Mouse (Mus musculus): ENCODE data around the gene Errfi1. TPM values are rescaled to one million over a fixed set of nuclear protein-coding genes. Genes with fewer than 3 reads are reported as not detected.

Gene Errfi1
- total and polyA plus RNA-seq, 2 experiments: 259 to 661 TPM

DNA sequence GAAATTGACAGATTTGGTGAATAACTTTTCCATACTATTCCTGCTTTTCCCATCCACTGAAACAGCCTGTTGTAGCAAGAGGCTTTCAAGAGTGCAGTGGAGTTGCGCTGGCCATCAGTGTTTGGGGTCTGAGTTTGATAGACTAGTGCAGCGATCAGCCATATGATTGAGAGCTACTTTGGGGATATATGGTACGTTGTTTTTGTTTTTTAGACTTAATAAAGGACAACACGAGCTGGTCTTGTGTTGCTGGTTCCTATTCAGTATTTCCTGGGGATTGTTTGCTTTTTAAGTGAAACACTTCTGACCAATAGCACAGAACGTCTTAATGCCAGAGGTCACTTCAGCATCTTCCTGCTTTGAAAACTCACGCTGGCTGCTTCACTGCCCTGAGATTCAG lies 14.4 kb downstream of the Errfi1 start:
- H3K27ac ChIP-seq (replicated peaks; ENCODE audit: insufficient read depth, low read depth, low read length): no peak overlapping the region
- H3K4me1 ChIP-seq (ENCODE audit: control insufficient read depth, insufficient read depth, low read length): peaks cover 4% of the 10 kb centered on the region; the same call in 1 of the 2 replicates
- H3K27me3 ChIP-seq (ENCODE audit: control insufficient read depth, insufficient read depth, low read length): no peaks in the 10 kb centered on the region
- peaks cover 49% of the 10 kb centered on the region for H3K36me3 ChIP-seq (ENCODE audit: control insufficient read depth, insufficient read depth, low read length)
- DNase-seq (ENCODE audit: extremely low read depth, low read depth, low spot score): peak; percentile 80
- H3K9ac ChIP-seq (ENCODE audit: low read depth, low read length): no peak overlapping the region
- no peak for TF ChIP-seq POLR2A (IDR thresholded peaks at IDR 0.05; ENCODE audit: extremely low read depth, insufficient read depth, low read length)
- no peak for TF ChIP-seq CTCF (IDR thresholded peaks at IDR 0.05; ENCODE audit: low read depth, low read length)
- WGBS: 40% methylated on average over 6 of the region's 6 CpGs
- no peaks in the 10 kb centered on the region for H3K79me2 ChIP-seq (ENCODE audit: control insufficient read depth, insufficient read depth, low read length)
- H3K4me3 ChIP-seq (ENCODE audit: insufficient read depth, low read depth, low read length): no peak overlapping the region

DNA sequence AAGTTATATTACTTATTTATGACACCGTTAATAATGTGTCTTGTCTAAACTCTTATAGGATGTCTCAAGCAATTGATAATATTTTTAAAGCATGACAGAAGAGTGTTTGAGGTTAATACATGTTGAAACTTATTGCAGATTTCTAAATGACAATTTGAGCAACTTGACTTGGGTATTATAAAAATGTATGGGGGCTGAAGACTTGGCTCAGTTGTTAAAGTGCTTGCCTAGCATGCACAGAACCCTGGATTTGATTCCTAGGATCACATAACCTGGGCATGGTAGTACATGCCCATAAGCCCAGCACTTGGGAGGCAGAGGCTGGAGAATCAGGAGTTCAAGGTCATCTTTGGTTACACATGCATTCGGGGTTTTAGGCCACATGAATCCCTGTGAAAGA lies 15.1 kb downstream of the Errfi1 start:
- Histone ChIP-seq H3K27ac (replicated peaks; ENCODE audit: insufficient read depth, low read depth, low read length) (no peak overlapping the region), H3K79me2 (ENCODE audit: control insufficient read depth, insufficient read depth, low read length) (no peaks in the 10 kb centered on the region), H3K36me3 (ENCODE audit: control insufficient read depth, insufficient read depth, low read length) (peaks cover 44% of the 10 kb centered on the region), H3K4me3 (ENCODE audit: insufficient read depth, low read depth, low read length) (no peak overlapping the region), H3K9ac (ENCODE audit: low read depth, low read length) (no peak overlapping the region), H3K4me1 (ENCODE audit: control insufficient read depth, insufficient read depth, low read length) (peaks cover 4% of the 10 kb centered on the region; the same call in 1 of the 2 replicates), H3K27me3 (ENCODE audit: control insufficient read depth, insufficient read depth, low read length) (no peaks in the 10 kb centered on the region)
- TF ChIP-seq POLR2A (IDR thresholded peaks at IDR 0.05; ENCODE audit: extremely low read depth, insufficient read depth, low read length) (no peak), CTCF (IDR thresholded peaks at IDR 0.05; ENCODE audit: low read depth, low read length) (no peak)
- WGBS: 39% methylated on average over 2 of the region's 2 CpGs
- no peak for DNase-seq (ENCODE audit: extremely low read depth, low read depth, low spot score)

GRCm38 (mm10) chr4:150869276-150870197 lies 15.8 kb downstream of the Errfi1 start:
- no peak overlapping the region for H3K4me3 ChIP-seq (ENCODE audit: insufficient read depth, low read depth, low read length)
- H3K36me3 ChIP-seq (ENCODE audit: control insufficient read depth, insufficient read depth, low read length): peaks cover 37% of the 10 kb centered on the region
- no peak overlapping the region for H3K9ac ChIP-seq (ENCODE audit: low read depth, low read length)
- H3K27ac ChIP-seq (replicated peaks; ENCODE audit: insufficient read depth, low read depth, low read length): peak overlapping the region; percentile 14; the same call in 1 of the 2 replicates
- TF ChIP-seq POLR2A (IDR thresholded peaks at IDR 0.05; ENCODE audit: extremely low read depth, insufficient read depth, low read length) (no peak; the same call in 1 of the 2 replicates), CTCF (IDR thresholded peaks at IDR 0.05; ENCODE audit: low read depth, low read length) (peak; percentile 38; the same call in 1 of the 2 replicates)
- H3K79me2 ChIP-seq (ENCODE audit: control insufficient read depth, insufficient read depth, low read length): no peaks in the 10 kb centered on the region
- 0 out of 2 replicates have a peak, but pooled peaks cover under 1% of the 10 kb centered on the region for H3K4me1 ChIP-seq (ENCODE audit: control insufficient read depth, insufficient read depth, low read length)
- H3K27me3 ChIP-seq (ENCODE audit: control insufficient read depth, insufficient read depth, low read length): no peaks in the 10 kb centered on the region
- 12% methylated on average over 17 of the region's 17 CpGs for WGBS
- DNase-seq (ENCODE audit: extremely low read depth, low read depth, low spot score): peak; percentile 91

GRCm38 (mm10) chr4:150870963-150871391 lies 17.3 kb downstream of the Errfi1 start:
- DNase-seq (ENCODE audit: extremely low read depth, low read depth, low spot score): peak; percentile 98
- H3K36me3 ChIP-seq (ENCODE audit: control insufficient read depth, insufficient read depth, low read length): peaks cover 23% of the 10 kb centered on the region
- WGBS: 28% methylated on average over 13 of the region's 13 CpGs
- no peaks in the 10 kb centered on the region for H3K27me3 ChIP-seq (ENCODE audit: control insufficient read depth, insufficient read depth, low read length)
- H3K79me2 ChIP-seq (ENCODE audit: control insufficient read depth, insufficient read depth, low read length): no peaks in the 10 kb centered on the region
- no peak overlapping the region for H3K4me3 ChIP-seq (ENCODE audit: insufficient read depth, low read depth, low read length)
- H3K4me1 ChIP-seq (ENCODE audit: control insufficient read depth, insufficient read depth, low read length): no peaks in the 10 kb centered on the region
- peak overlapping the region; percentile 14 for H3K27ac ChIP-seq (replicated peaks; ENCODE audit: insufficient read depth, low read depth, low read length)
- no peak overlapping the region for H3K9ac ChIP-seq (ENCODE audit: low read depth, low read length)
- TF ChIP-seq POLR2A (IDR thresholded peaks at IDR 0.05; ENCODE audit: extremely low read depth, insufficient read depth, low read length): no peak
- TF ChIP-seq CTCF (IDR thresholded peaks at IDR 0.05; ENCODE audit: low read depth, low read length): peak; percentile 5; the same call in 1 of the 2 replicates

GRCm38 (mm10) chr4:150871392-150872138 lies 17.8 kb downstream of the Errfi1 start:
- Histone ChIP-seq H3K4me1 (ENCODE audit: control insufficient read depth, insufficient read depth, low read length) (no peaks in the 10 kb centered on the region), H3K27ac (replicated peaks; ENCODE audit: insufficient read depth, low read depth, low read length) (peak overlapping the region; percentile 14), H3K4me3 (ENCODE audit: insufficient read depth, low read depth, low read length) (no peak overlapping the region), H3K79me2 (ENCODE audit: control insufficient read depth, insufficient read depth, low read length) (no peaks in the 10 kb centered on the region), H3K27me3 (ENCODE audit: control insufficient read depth, insufficient read depth, low read length) (no peaks in the 10 kb centered on the region), H3K9ac (ENCODE audit: low read depth, low read length) (no peak overlapping the region), H3K36me3 (ENCODE audit: control insufficient read depth, insufficient read depth, low read length) (peaks cover 17% of the 10 kb centered on the region)
- peak; percentile 99 for DNase-seq (ENCODE audit: extremely low read depth, low read depth, low spot score)
- WGBS: 14% methylated on average over 10 of the region's 10 CpGs
- 0 out of 2 replicates have a peak, but pooled peaks have one; percentile 7 for TF ChIP-seq POLR2A (IDR thresholded peaks at IDR 0.05; ENCODE audit: extremely low read depth, insufficient read depth, low read length)
- TF ChIP-seq CTCF (IDR thresholded peaks at IDR 0.05; ENCODE audit: low read depth, low read length): 0 out of 2 replicates have a peak, but pooled peaks have one; percentile 9
